Mouse (Mus musculus): ENCODE measurements around the gene Ndufc2. TPM values are rescaled to one million over a fixed set of nuclear protein-coding genes. Genes with fewer than 3 reads are reported as not detected.

Gene Ndufc2
- total RNA-seq, 1 experiment from 2014 or later: 290 TPM

DNA sequence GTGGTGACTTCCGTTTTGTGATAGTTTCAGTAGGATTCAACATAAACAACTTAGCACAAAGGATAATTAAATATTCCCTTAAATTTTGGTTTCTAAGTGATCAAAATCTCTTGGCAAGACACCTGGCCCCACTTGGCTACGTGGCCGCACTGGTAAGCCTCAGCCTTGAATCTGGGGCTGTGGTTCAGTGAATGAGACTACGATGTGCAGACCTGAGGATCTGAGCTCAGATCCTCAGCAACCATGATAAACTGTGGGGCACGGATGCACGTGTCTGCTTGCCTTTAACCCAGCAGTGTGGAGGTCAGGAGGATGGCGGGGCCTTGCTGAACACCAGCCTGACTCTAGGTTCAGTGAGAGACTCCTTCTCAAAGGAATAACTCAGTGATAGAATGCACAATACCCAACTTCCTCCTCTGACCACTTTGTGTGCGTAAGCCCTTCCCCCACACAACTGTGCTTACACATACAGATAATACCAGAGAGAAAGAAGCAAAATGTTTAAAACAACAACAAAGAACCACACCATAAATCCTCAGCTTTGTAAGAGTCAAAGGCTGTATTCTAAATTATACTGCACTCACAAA lies 12.1 kb upstream of the Ndufc2 start:
- no peak for DNase-seq

GRCm38 (mm10) chr7:97388541-97388940 lies 11.3 kb upstream of the Ndufc2 start:
- no peak for DNase-seq

GRCm38 (mm10) chr7:97391293-97392078 lies 8.3 kb upstream of the Ndufc2 start:
- DNase-seq: no peak

GRCm38 (mm10) chr7:97392079-97392445 lies 7.7 kb upstream of the Ndufc2 start:
- no peak for DNase-seq

GRCm38 (mm10) chr7:97394375-97394774 lies 5.4 kb upstream of the Ndufc2 start:
- DNase-seq: no peak

DNA sequence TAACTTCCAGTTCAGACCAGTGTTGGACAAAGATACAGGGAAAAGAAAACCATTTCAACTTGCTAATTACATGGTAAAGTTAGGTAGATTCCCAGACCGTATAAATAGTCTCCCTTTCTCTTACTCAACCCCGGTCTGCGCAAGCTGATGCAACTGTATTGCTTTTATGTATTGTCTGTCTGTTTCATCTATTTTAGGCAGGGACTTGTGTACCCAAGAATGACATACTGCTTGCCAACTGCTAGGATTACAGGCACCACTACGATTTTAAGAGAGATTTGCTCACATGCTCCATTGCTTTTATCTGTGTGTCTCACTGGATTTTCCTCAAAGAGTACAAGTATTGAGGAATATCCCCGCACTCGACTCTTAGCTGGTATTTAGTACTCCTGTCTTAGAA lies 860 bp upstream of the Ndufc2 start:
- no peak for DNase-seq

DNA sequence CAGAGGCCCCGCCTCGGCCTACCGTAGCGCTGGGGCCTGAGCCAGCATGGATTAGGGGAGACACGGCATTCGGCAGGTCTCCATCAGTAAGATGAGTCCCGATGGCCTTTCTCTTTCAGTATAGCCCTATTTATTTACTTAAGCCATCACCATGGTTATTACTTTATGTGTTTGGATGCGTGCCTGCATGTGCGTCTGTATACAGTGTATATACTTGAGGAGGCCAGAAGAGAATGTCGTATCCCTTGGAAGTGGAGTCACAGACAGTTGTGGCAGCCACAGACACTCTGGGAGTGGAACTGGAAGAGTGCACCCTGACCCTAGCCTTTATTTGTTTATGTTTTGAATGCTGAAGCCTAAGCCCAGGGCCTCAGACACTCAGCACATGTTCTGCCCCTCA lies 7.3 kb downstream of the Ndufc2 start:
- DNase-seq: no peak

DNA sequence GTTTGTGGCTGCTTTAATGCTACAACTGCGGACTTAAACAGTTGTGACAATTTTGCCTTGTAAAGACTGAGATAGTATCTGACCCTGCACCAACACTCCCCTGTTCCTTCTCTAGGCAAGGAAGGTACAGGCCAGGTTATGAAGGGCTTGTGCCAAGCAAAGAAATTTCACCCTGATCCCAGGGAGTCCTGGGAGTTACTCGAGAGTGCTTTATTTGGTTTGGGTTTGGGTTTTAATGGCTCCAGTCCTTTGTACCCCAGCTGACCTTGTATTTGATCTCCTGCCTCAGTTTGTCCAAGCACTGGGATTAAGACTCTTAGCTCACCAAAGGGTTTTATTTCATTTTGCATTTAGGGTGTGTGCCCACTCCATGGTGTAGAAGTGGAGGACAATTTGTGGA lies 11.3 kb downstream of the Ndufc2 start:
- DNase-seq: no peak

- DNase-seq: no peak
Observed at GRCm38 (mm10) chr7:97411575-97411974, 11.8 kb downstream of the Ndufc2 start.

GRCm38 (mm10) chr7:97413981-97414380 lies 14.2 kb downstream of the Ndufc2 start:
- no peak for DNase-seq

DNA sequence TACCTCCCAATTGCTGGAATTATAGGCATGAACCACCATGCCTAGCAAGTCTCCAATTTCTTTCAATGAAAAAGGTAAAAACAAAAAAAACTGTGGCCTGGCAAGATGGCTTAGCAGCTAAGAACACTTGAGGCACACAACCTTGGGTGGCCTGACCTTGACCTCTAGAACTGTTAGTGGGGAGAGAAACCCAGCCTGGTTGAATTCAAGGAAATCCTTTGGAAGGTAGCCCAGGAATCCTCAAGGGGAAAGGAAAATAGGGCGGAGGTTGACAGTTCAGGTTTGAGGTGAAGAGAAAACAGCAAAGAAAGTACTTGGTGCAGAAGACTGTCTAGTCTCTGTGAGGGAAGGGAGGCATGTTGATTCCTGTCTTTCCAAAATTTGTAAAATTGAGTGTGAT lies 14.6 kb downstream of the Ndufc2 start:
- no peak for DNase-seq

DNA sequence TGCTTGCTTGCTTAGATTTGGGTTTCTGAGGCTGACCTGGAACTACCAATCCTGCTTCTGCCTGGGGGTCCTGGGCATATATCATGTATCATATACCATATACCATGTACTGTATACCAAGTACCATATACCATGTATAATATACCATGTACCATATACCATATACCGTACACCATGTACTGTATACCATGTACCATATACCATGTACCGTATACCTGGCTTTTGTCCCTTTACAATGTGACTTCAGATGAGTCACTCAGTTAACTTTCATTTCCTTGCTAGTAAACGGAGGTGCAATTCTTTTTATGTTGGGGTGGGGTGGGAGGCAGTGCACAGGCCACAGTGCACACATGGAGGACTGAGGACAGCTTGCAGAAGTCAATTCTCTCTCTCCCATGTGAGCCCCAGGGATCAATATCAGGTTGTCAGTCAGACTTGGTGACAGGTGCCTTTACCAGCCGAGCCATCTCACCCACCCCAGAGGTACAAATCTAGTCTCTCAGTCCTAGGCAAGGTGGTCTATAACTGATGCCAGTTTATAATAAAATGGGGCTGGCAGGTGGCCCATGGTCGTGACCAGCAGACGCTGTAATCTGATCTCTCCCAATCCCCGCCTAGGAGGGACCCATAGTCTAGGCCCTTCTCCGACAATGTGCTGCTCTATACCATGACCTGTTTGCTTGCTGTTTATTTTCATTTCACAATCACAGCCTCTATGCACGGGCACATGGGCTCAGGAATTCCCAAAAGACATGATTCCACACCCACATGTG lies 15.3 kb downstream of the Ndufc2 start:
- no peak for DNase-seq

- DNase-seq: no peak
Observed at GRCm38 (mm10) chr7:97416473-97416872, 16.7 kb downstream of the Ndufc2 start.

DNA sequence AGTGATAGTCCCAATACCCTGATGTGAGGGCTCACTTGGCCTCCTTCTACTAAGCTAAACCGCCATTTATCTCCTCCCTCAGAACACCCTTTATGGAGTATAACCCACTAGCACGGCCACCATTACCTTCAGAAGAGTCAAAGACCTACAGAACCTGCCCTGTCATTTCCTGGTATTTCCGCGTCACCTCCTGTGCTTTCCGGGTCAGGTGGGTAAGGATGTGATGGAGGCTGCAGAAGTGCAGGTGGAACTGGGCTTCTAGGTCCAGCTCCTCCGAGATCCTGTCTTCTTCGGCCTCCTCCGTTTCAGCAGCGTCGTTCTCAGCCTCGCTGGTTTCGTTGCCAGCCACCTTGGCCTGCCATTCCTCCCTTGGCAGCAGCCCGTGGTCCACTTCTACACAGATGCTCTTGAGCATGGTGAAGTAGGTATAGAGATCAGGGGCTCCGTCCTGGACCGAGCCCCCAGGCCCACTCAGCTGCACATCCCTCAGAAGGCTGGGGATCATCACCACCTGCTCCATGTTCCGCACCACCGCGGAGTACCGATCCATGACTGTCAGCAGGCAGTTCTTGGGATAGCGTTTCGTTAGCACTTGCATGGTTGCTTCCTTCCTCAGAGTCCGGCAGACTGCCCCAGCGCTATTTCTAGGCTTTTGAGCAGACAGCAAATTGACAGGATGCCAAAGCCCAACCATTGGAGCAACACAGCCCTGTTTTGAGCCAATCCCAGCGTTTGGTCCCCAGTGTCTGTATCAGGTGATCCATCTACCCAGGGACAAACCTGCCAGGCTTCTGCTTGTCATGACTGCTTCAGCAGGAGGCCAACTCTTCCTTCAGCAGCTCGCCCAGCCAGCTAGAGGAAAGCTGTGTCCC lies 17.3 kb downstream of the Ndufc2 start, which contains the start of gene Thrsp:
Thrsp (minus strand) TSS at position 825 of the 872 bp plus-strand sequence.
- DNase-seq: peak; percentile 68

- peak; percentile 56 for DNase-seq
Observed at GRCm38 (mm10) chr7:97418717-97419116, 18.9 kb downstream of the Ndufc2 start.

DNA sequence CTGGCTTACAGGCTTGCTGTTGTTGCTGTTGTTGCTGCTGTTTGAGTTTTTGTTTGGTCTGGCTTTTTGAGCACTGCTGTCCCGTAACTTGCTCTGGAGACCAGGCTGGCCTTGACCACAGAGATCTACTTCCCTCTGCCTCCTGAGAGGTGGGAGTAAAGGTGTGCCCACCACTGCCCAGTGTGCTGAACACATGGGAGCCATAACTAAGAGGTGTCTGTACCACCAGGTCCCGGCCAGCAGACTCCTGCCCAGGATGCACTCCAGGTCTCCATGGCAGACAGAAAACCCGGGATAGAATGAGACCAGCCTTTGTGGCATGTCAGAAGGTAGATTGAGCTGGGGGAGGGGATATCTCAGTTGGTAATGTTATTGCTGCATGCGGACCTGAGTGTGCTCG lies 19.4 kb downstream of the Ndufc2 start:
- no peak for DNase-seq

DNA sequence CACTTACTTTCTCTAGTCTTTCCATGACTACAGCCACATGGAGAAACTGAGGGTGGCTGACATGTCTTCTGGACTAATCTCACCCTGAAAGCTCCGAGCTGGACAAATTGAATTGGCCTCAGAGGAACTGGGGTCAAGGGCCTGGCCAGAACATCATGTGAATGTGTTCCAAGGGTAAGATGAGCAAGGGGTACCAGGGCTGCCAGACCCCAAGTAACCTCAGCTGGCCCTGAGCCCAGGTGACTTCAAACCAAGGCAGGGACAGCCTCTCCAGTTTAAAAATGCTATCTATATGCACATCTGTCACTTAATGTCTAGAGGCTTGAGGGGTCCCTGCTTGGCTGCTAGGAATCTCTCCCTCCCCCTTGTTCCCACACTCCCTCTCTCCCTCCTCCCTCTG lies 20.6 kb downstream of the Ndufc2 start:
- peak; percentile 33 for DNase-seq

DNA sequence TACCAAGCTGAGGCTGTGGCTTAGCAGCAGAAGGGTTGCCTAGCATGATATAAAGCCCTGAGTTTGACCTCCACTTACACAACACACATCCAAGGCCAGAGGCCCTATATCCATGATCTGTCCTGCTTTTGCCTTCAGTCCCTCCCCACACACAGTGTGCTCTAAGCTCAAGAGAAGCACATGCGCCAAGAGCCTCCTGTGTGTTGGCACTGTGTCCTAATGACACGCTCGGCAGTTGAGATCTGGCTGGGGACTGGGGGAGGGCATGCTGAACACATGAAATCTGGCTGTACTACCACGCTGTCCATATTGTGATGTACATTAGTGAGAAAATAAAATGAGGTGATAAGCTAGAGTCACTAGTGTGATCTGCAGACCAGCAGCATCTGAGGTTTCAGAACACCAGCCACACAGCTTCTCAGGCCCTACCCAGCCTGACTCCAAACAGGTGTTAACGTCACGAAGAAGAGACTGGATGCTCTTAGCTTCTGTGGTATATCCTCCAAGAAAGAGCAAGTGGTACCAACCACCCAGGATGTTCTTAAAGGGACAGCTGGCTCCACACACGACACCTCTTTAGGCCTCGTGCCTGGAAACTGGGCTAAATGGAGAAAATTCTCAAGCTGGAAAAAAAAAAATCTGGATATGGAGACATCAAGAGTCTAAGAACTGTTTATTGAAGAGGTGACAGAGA lies 21.3 kb downstream of the Ndufc2 start:
- peak; percentile 68 for DNase-seq

GRCm38 (mm10) chr7:97423754-97424153 lies 24.0 kb downstream of the Ndufc2 start:
- no peak for DNase-seq

DNA sequence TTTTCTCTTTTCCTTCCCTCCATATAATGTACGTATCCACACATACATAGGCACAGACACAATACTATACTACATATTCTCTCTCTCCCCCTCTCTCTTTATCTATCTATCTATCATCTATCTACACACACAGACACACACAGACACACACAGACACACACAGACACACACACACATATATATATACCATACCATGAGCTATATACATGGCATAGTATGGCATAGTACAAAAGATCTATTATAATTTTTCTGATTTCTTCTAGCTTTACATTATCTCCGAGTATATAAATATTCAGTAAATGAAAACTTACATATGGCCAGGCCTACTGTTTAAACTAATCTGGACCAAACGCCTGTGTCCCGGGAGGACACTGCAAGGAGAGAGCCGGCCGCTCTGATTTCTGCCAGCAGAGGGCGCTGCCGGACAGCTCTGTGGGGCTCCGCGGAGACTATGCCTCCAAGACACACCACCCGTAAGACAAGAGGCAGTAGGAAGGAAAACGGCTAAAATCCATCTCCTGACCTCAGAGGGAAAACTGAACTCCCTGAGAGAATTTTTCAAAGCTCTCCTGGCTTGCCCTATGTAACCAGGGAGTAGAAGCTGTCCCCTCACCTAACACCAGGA lies 24.9 kb downstream of the Ndufc2 start:
- peak; percentile 97 for DNase-seq

DNA sequence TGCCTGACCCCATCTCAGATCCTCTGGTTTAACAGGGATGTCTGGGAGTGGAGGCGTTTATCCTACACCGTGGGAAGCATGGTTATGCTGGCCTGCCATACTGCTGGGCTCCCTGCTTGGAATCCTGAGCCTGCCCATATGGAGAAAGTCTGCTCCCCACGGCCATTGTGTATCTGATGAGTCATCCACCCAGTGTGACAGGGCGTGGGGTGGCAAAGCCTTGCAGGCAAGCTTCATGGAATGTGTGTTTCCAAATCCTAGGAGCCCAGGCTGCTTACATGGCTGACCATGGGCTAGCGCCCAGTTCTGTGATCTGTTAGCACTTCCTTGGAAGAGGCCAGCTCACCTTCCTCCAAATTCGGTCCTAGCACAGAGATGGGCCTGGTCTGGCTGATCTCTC lies 26.8 kb downstream of the Ndufc2 start:
- no peak for DNase-seq
